Mouse (Mus musculus): ENCODE measurements around the gene 4921509C19Rik. TPM values are rescaled to one million over a fixed set of nuclear protein-coding genes. Genes with fewer than 3 reads are reported as not detected.
"Not testable (repeated sequence)": the region's sequence is repeated elsewhere in the genome, so short reads cannot be mapped to it uniquely, and the experiment has no call there.

Gene 4921509C19Rik
- not detected in 2 replicates for polyA plus RNA-seq (2014; fragmentation: Nextera tagmentation; extraction: Ambion mirVana)

DNA sequence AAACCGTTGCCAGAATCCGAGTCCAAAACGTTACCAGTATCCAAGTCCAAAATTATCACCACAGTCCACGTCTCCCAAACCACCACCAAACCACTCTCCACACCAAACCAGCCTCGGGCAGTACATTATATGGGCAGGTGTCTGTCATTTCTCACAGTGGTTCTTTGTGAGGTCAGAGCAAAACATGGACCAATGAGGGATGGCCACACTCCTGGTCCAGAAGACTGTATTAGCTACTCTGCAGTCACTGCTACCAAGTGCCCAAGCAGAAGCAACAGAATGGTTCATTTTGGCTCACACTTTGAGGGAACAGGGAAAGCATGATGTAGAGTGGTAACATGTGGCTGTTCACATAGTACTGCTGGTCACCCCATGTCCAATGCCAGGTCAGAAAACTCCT is at the start of gene 4921509C19Rik:
4921509C19Rik (minus strand) TSS at position 101 of the 400 bp plus-strand sequence.
- not testable (repeated sequence) for H3K27ac ChIP-seq (ENCODE audit: low read depth, low read length); H3K27me3 ChIP-seq (ENCODE audit: control insufficient read depth, insufficient read depth, low read length); H3K4me1 ChIP-seq (ENCODE audit: control insufficient read depth, insufficient read depth, low read length); H3K4me2 ChIP-seq (ENCODE audit: low read depth, low read length); H3K4me3 ChIP-seq (ENCODE audit: low read depth, low read length); H3K36me3 ChIP-seq (ENCODE audit: control insufficient read depth, insufficient read depth, low read length); H3K9ac ChIP-seq (replicated peaks; ENCODE audit: low read depth, low read length); H3K9me3 ChIP-seq (ENCODE audit: control insufficient read depth, low read length); ATAC-seq (ENCODE audit: low read depth)
- WGBS, result 96% methylated on average over 5 of the region's 5 CpGs

DNA sequence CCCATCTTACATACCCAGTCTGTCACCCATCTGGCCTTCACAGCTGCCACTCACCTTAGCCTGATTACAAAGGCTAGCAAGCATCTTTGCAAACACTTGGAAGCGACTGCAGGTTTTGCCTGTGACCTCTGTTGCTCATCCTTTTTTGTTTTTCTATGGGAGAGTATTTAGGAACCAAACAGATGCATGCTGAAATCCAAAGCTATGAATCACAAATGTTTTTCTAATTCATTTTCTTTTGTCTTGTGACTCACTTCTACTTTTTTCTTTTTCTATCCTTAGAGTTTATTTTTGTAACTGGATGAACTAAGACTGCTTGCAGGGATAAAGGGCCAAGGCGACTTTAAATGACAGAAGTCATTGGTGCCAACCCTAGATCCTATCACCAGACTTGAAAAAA is 49.6 kb upstream of the 4921509C19Rik start:
- H3K36me3 ChIP-seq (ENCODE audit: control insufficient read depth, insufficient read depth, low read length), result peaks cover 6% of the 10 kb centered on the region; the same call in 1 of the 2 replicates
- no peak overlapping the region for H3K4me3 ChIP-seq (ENCODE audit: low read depth, low read length)
- no peak overlapping the region for H3K4me2 ChIP-seq (ENCODE audit: low read depth, low read length)
- 78% methylated on average over 2 of the region's 2 CpGs for WGBS
- H3K9ac ChIP-seq (replicated peaks; ENCODE audit: low read depth, low read length), result no peak overlapping the region
- ATAC-seq (ENCODE audit: low read depth), result no peak
- H3K9me3 ChIP-seq (ENCODE audit: control insufficient read depth, low read length), result no peaks in the 10 kb centered on the region
- H3K27me3 ChIP-seq (ENCODE audit: control insufficient read depth, insufficient read depth, low read length), result no peaks in the 10 kb centered on the region
- no peak overlapping the region for H3K27ac ChIP-seq (ENCODE audit: low read depth, low read length)
- H3K4me1 ChIP-seq (ENCODE audit: control insufficient read depth, insufficient read depth, low read length), result no peaks in the 10 kb centered on the region

DNA sequence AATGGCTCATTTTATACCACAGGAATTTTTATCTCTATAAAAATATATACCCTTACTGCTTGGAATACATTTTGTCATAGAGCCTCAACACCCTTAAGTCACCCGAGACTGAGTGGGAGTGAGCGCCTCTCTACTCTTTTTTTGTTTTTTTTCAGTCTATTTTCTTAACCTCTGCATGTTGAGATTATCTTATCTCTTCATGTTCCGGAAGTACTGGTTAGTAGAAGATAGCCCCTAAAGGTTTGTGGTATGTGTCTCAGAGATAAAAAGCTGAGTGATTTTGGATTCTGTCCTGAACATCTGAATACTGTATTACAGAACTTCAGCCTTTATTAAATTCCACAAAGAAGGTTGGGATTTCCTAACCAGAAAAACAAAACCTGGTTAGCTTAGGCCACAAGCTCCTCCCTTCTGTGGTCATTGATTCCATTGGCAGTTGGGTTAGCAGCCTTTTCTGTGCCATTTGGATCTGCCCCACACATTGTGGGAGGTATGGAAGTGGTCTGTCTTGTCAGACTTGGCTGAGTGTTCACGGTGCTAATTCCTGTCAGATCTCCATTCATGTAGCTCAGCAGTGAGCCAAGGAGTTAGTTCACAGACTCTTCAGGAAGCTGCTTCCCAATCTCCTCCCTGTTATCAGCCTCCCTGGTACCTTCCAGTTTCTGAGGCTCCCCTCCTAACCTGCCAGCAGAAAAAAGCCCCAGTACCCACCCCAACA is 48.5 kb upstream of the 4921509C19Rik start:
- ATAC-seq (ENCODE audit: low read depth), result no peak
- Histone ChIP-seq H3K4me3 (ENCODE audit: low read depth, low read length) (no peak overlapping the region), H3K4me1 (ENCODE audit: control insufficient read depth, insufficient read depth, low read length) (no peaks in the 10 kb centered on the region), H3K9ac (replicated peaks; ENCODE audit: low read depth, low read length) (no peak overlapping the region), H3K36me3 (ENCODE audit: control insufficient read depth, insufficient read depth, low read length) (peaks cover 6% of the 10 kb centered on the region; the same call in 1 of the 2 replicates), H3K27ac (ENCODE audit: low read depth, low read length) (no peak overlapping the region), H3K4me2 (ENCODE audit: low read depth, low read length) (no peak overlapping the region), H3K9me3 (ENCODE audit: control insufficient read depth, low read length) (no peaks in the 10 kb centered on the region), H3K27me3 (ENCODE audit: control insufficient read depth, insufficient read depth, low read length) (no peaks in the 10 kb centered on the region)
- WGBS, result 83% methylated on average over 4 of the region's 4 CpGs

DNA sequence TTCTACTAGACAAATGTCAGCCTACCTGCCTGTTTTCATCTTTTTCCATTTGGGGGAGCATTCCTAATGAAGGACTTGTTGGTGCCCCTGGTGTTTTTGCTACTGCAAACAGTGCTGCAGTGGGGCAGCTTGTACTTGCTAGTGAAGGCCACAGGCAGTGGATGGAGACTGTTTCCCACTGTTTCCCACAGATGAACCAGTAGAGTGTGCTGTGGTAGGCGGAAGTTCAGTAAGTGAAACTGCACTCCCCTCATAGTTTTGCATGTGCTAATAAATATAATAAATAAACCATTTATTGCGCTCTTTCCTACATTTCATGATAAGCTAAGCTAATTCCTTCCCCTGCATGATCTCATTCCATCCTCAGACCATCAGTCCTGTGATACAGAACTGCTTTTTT is 43.0 kb upstream of the 4921509C19Rik start:
- Histone ChIP-seq H3K27me3 (ENCODE audit: control insufficient read depth, insufficient read depth, low read length) (no peaks in the 10 kb centered on the region), H3K4me1 (ENCODE audit: control insufficient read depth, insufficient read depth, low read length) (no peaks in the 10 kb centered on the region), H3K9ac (replicated peaks; ENCODE audit: low read depth, low read length) (no peak overlapping the region), H3K4me3 (ENCODE audit: low read depth, low read length) (no peak overlapping the region), H3K4me2 (ENCODE audit: low read depth, low read length) (no peak overlapping the region), H3K9me3 (ENCODE audit: control insufficient read depth, low read length) (no peaks in the 10 kb centered on the region), H3K27ac (ENCODE audit: low read depth, low read length) (no peak overlapping the region), H3K36me3 (ENCODE audit: control insufficient read depth, insufficient read depth, low read length) (peaks cover 11% of the 10 kb centered on the region; the same call in 1 of the 2 replicates)
- WGBS, result 90% methylated on average over 2 of the region's 2 CpGs
- no peak for ATAC-seq (ENCODE audit: low read depth)

DNA sequence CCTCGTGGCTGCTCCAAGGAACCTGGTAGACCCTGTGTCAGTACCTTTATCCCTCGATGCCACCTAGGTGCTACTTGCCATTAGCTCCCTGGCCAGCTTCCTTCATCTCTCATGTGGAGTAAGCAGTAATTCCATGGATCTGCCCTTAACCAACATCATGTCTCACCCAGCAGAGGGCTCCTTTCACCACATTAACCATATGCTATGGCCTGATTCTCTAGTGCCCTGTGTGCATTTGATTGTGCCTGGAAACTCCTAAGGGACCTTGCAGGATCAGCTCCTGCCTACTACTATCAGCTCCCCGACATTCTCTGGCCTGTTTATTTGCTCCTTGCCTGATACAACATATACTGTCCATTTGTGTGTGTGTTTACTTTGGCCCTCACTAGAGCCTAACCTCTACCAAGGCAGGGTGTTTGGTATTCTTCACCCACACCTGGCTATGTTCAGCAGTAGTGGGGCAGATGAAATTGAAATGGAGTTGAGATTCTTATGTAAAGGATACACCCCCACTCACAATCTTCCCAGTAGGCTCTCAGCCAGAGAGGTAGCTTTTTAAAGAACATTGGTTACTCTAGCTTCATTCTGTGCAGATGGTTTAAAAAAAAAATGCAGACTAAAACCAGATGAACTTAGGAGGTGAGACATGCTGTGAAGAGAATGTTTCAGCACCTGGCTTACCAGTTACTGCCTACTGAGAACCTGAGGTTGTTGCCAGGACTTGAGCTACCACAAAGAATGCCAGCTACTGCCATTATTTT is 37.8 kb upstream of the 4921509C19Rik start:
- no peaks in the 10 kb centered on the region for H3K27me3 ChIP-seq (ENCODE audit: control insufficient read depth, insufficient read depth, low read length)
- no peaks in the 10 kb centered on the region for H3K9me3 ChIP-seq (ENCODE audit: control insufficient read depth, low read length)
- no peak overlapping the region for H3K27ac ChIP-seq (ENCODE audit: low read depth, low read length)
- no peak overlapping the region for H3K4me2 ChIP-seq (ENCODE audit: low read depth, low read length)
- ATAC-seq (ENCODE audit: low read depth), result no peak
- peaks cover 42% of the 10 kb centered on the region for H3K36me3 ChIP-seq (ENCODE audit: control insufficient read depth, insufficient read depth, low read length)
- 87% methylated on average over 3 of the region's 3 CpGs for WGBS
- no peak overlapping the region for H3K9ac ChIP-seq (replicated peaks; ENCODE audit: low read depth, low read length)
- H3K4me3 ChIP-seq (ENCODE audit: low read depth, low read length), result no peak overlapping the region
- no peaks in the 10 kb centered on the region for H3K4me1 ChIP-seq (ENCODE audit: control insufficient read depth, insufficient read depth, low read length)

DNA sequence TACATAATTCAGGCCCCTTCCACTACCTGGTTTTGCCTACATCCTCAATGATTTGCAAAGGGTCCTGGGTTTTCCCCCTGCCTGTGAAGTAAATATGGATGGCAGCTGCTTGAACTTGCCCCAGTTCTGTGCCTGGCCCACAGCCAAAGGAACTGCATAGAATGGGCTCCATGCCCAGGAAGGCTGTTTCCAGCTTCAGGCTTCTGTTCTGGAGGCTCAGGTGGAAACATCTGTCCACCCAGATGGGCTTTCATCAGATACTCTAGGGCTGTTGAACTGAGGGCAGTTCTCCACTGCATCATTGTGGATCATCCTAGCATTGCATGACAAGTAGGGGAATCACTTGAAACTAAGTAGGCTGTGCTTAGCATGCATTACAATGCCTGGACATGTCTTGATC is 36.2 kb upstream of the 4921509C19Rik start:
- peak; percentile 62; the same call in 1 of the 2 replicates for ATAC-seq (ENCODE audit: low read depth)
- H3K27me3 ChIP-seq (ENCODE audit: control insufficient read depth, insufficient read depth, low read length), result no peaks in the 10 kb centered on the region
- H3K9ac ChIP-seq (replicated peaks; ENCODE audit: low read depth, low read length), result no peak overlapping the region
- H3K4me2 ChIP-seq (ENCODE audit: low read depth, low read length), result no peak overlapping the region
- no peak overlapping the region for H3K4me3 ChIP-seq (ENCODE audit: low read depth, low read length)
- H3K9me3 ChIP-seq (ENCODE audit: control insufficient read depth, low read length), result no peaks in the 10 kb centered on the region
- H3K4me1 ChIP-seq (ENCODE audit: control insufficient read depth, insufficient read depth, low read length), result no peaks in the 10 kb centered on the region
- H3K27ac ChIP-seq (ENCODE audit: low read depth, low read length), result no peak overlapping the region
- H3K36me3 ChIP-seq (ENCODE audit: control insufficient read depth, insufficient read depth, low read length), result peaks cover 53% of the 10 kb centered on the region

DNA sequence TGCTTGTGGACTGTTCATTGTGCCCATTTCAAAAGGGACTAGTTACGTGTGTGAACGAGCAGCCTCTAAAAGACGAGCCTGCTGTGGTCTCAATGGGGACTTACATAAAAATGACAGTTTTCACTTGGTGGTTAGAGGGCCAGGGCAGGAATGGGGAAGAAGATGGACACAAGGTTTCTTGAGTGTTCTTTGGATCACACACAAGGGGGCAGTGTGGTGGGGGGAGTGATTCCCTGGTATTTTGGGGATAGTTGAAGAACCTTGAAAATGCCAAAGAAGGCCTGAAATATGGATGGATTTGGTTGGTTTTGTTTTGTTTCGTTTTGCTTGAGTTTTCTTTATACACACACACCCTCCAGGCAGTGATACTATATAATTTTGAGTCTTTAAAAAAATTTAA is 28.3 kb upstream of the 4921509C19Rik start:
- Histone ChIP-seq H3K9ac (replicated peaks; ENCODE audit: low read depth, low read length) (no peak overlapping the region), H3K4me2 (ENCODE audit: low read depth, low read length) (no peak overlapping the region), H3K27me3 (ENCODE audit: control insufficient read depth, insufficient read depth, low read length) (no peaks in the 10 kb centered on the region), H3K4me3 (ENCODE audit: low read depth, low read length) (no peak overlapping the region), H3K4me1 (ENCODE audit: control insufficient read depth, insufficient read depth, low read length) (no peaks in the 10 kb centered on the region), H3K27ac (ENCODE audit: low read depth, low read length) (no peak overlapping the region), H3K9me3 (ENCODE audit: control insufficient read depth, low read length) (no peaks in the 10 kb centered on the region), H3K36me3 (ENCODE audit: control insufficient read depth, insufficient read depth, low read length) (peaks cover 71% of the 10 kb centered on the region)
- no peak for ATAC-seq (ENCODE audit: low read depth)
- WGBS, result 83% methylated on average over 4 of the region's 4 CpGs

DNA sequence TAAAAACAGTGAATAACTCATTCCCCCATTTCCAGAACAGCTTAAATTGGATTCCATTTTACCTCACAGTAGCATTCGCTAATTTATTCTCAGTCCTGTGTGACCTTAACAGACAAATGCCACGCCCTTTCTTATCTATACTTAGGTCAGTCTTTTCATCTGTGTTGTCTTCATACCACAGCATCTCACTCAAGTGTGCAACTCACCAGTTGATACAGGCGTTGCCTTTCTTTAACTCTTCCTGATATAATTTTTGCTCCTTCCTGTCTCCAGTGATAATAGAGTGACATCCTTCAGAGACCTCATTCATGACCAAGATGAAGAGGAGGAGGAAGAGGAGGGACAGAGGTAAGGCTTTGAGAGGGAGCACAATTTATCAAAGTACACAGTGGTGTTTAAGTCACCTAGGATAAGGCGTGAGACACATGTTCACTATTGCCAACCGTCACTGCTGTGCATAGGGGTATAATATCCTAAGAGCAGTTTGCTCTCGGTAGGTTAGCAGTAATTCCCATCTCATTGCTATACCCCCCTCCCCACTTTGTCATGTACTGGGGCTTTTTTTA is 24.6 kb upstream of the 4921509C19Rik start:
- Histone ChIP-seq H3K27ac (ENCODE audit: low read depth, low read length) (no peak overlapping the region), H3K4me1 (ENCODE audit: control insufficient read depth, insufficient read depth, low read length) (0 out of 2 replicates have a peak, but pooled peaks cover 8% of the 10 kb centered on the region), H3K9me3 (ENCODE audit: control insufficient read depth, low read length) (no peaks in the 10 kb centered on the region), H3K4me2 (ENCODE audit: low read depth, low read length) (no peak overlapping the region), H3K9ac (replicated peaks; ENCODE audit: low read depth, low read length) (no peak overlapping the region), H3K27me3 (ENCODE audit: control insufficient read depth, insufficient read depth, low read length) (no peaks in the 10 kb centered on the region), H3K4me3 (ENCODE audit: low read depth, low read length) (no peak overlapping the region), H3K36me3 (ENCODE audit: control insufficient read depth, insufficient read depth, low read length) (peaks cover 48% of the 10 kb centered on the region)
- ATAC-seq (ENCODE audit: low read depth), result no peak
- 97% methylated on average over 6 of the region's 6 CpGs for WGBS

DNA sequence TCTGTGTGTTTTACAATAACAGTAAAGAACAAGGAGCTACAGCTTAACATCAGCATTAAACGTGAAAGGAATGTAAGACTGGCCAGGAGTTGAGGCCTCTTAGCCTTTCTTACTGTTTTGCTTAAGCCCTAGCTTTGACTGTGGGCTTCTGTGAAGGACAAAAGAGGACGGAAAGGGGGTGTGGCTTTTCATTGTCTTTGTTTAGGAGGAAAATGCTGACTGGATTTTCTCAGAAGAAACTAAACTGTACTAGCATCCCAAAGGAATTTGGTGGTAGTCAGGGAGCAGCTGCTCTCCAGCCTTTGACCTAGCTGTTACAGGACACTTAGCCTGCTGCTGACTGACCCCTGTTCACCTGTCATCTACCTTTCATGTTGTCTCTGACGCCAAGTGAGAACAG is 22.4 kb upstream of the 4921509C19Rik start:
- H3K27ac ChIP-seq (ENCODE audit: low read depth, low read length), result no peak overlapping the region
- H3K4me3 ChIP-seq (ENCODE audit: low read depth, low read length), result no peak overlapping the region
- H3K9me3 ChIP-seq (ENCODE audit: control insufficient read depth, low read length), result no peaks in the 10 kb centered on the region
- no peaks in the 10 kb centered on the region for H3K27me3 ChIP-seq (ENCODE audit: control insufficient read depth, insufficient read depth, low read length)
- WGBS, result 55% methylated on average over 3 of the region's 3 CpGs
- no peak overlapping the region for H3K4me2 ChIP-seq (ENCODE audit: low read depth, low read length)
- ATAC-seq (ENCODE audit: low read depth), result no peak
- H3K9ac ChIP-seq (replicated peaks; ENCODE audit: low read depth, low read length), result no peak overlapping the region
- H3K4me1 ChIP-seq (ENCODE audit: control insufficient read depth, insufficient read depth, low read length), result peaks cover 15% of the 10 kb centered on the region
- peaks cover 29% of the 10 kb centered on the region for H3K36me3 ChIP-seq (ENCODE audit: control insufficient read depth, insufficient read depth, low read length)
